ENCODE assay signal across 22 mouse cellular contexts in genomic region chr6:34473346-34473745, GRCm38 (mm10). TPM values are rescaled to one million over a fixed set of nuclear protein-coding genes. Genes with fewer than 3 reads are reported as not detected.
DNase-seq lines count a peak whose midpoint lies in the region; ATAC-seq and TF ChIP-seq lines count a peak whose summit lies in the region.
"Had no signal": no experiment of that assay in that cellular context is flagged by ENCODE, and none has a peak within 500 bp of the region (broad histone marks: within the 10 kb centered on the region; RNA-seq: fewer than 3 reads in every experiment).

No protein-coding gene starts in this region.

- ATAC-seq in liver, embryonic 15.5 days (ENCODE audit: insufficient read depth): no peak
- ATAC-seq in kidney, embryonic 15.5 days (replicated peaks; ENCODE audit: low FRiP score): no peak
- ATAC-seq: forebrain, embryonic 14.5 days; hindbrain, embryonic 16.5 days; inflammation-experienced regulatory T-cells, adult 6 months had no signal

- H3K4me1 ChIP-seq in MEL (ENCODE audit: control insufficient read depth in 1 of 2, insufficient read depth in 2 of 2, low read length in 2 of 2): peaks cover 15 to 19% of the 10 kb centered on the region in 2 experiments
- H3K4me1 ChIP-seq in liver, embryonic 15.5 days (replicated peaks): peaks cover 73% of the 10 kb centered on the region
- H3K4me1 ChIP-seq in kidney, embryonic 15.5 days: peaks cover 20% of the 10 kb centered on the region

- peak overlapping the region; percentile 25 for H3K4me2 ChIP-seq in liver, embryonic 15.5 days
- no peak overlapping the region for H3K4me2 ChIP-seq in kidney, embryonic 15.5 days
- H3K4me2 ChIP-seq: embryonic facial prominence, embryonic 15.5 days; heart, embryonic 11.5 days; heart, embryonic 15.5 days had no signal

- WGBS in liver, embryonic 15.5 days (ENCODE audit: insufficient replicate concordance): 50% methylated on average over 1 of the region's 1 CpGs
- WGBS in kidney, embryonic 15.5 days: 88% methylated on average over 1 of the region's 1 CpGs

- no peak for DNase-seq in MEL (ENCODE audit: low read depth, low spot score)
- peak; percentile 57 for DNase-seq in c-Kit-positive CD71-positive TER-119-positive erythroid progenitor cells, embryonic 14.5 days (ENCODE audit: low spot score)
- no peak for DNase-seq in cerebellum, adult 9-11 months
- DNase-seq in ovary, adult 18-20 months (ENCODE audit: low spot score): no peak
- DNase-seq: adrenal gland, postnatal 14 days; cerebellum, adult 2 months; cerebellum, postnatal 14 days; embryo, embryonic 11 days; gastrocnemius, postnatal 10 days; heart, adult 18-20 months; heart, postnatal 14 days had no signal

- TF ChIP-seq RAD21 in MEL (IDR thresholded peaks at IDR 0.05; ENCODE audit: low read depth, low read length): no peak

- H3K36me3 ChIP-seq in MEL (ENCODE audit: control insufficient read depth in 1 of 2, insufficient read depth in 2 of 2, low read length in 2 of 2): peaks cover 0 to 21% of the 10 kb centered on the region in 2 experiments; a peak in 2 of 4 replicates
- no peaks in the 10 kb centered on the region for H3K36me3 ChIP-seq in liver, embryonic 15.5 days (replicated peaks)
- no peaks in the 10 kb centered on the region for H3K36me3 ChIP-seq in kidney, embryonic 15.5 days
- H3K36me3 ChIP-seq: embryonic facial prominence, embryonic 15.5 days; forebrain, embryonic 10.5 days; heart, embryonic 15.5 days; hindbrain, embryonic 10.5 days had no signal

- TF ChIP-seq EP300 in MEL (IDR thresholded peaks at IDR 0.05; ENCODE audit: low read depth in 1 of 2, low read length in 2 of 2): peak in 1 of 2 experiments; percentile 54; a peak in 1 of 4 replicates

- H3K9ac ChIP-seq in MEL (ENCODE audit: control insufficient read depth, low read depth, low read length, poor library complexity, severe bottlenecking): no peak overlapping the region
- no peak overlapping the region for H3K9ac ChIP-seq in liver, embryonic 15.5 days
- H3K9ac ChIP-seq in kidney, embryonic 15.5 days: no peak overlapping the region
- H3K9ac ChIP-seq: embryonic facial prominence, embryonic 15.5 days; heart, embryonic 15.5 days had no signal

- H3K79me2 ChIP-seq in MEL (ENCODE audit: control insufficient read depth, insufficient read depth, low read length, poor library complexity): no peaks in the 10 kb centered on the region; the same call in 1 of the 2 replicates

- no peaks in the 10 kb centered on the region for H3K9me3 ChIP-seq in MEL (replicated peaks; ENCODE audit: insufficient read depth, low read length)
- no peaks in the 10 kb centered on the region for H3K9me3 ChIP-seq in liver, embryonic 15.5 days (replicated peaks)
- H3K9me3 ChIP-seq in kidney, embryonic 15.5 days (replicated peaks): no peaks in the 10 kb centered on the region
- H3K9me3 ChIP-seq: embryonic facial prominence, embryonic 15.5 days; forebrain, embryonic 10.5 days; heart, embryonic 15.5 days; hindbrain, embryonic 10.5 days had no signal

- no peak overlapping the region for H3K4me3 ChIP-seq in MEL (ENCODE audit: control insufficient read depth in 1 of 2, insufficient read depth in 1 of 2, low read depth in 2 of 2, low read length in 2 of 2)
- H3K4me3 ChIP-seq in liver, embryonic 15.5 days (replicated peaks): no peak overlapping the region
- no peak overlapping the region for H3K4me3 ChIP-seq in kidney, embryonic 15.5 days (replicated peaks)
- H3K4me3 ChIP-seq: embryonic facial prominence, embryonic 15.5 days; erythroblast, embryonic 14.5 days; forebrain, embryonic 10.5 days; heart, embryonic 15.5 days; hindbrain, embryonic 10.5 days had no signal

- H3K27me3 ChIP-seq in MEL (ENCODE audit: control insufficient read depth in 1 of 2, insufficient read depth in 2 of 2, low read length in 2 of 2): peaks cover 4% of the 10 kb centered on the region in 2 experiments; a peak in 2 of 4 replicates
- no peaks in the 10 kb centered on the region for H3K27me3 ChIP-seq in liver, embryonic 15.5 days
- H3K27me3 ChIP-seq in kidney, embryonic 15.5 days: no peaks in the 10 kb centered on the region
- H3K27me3 ChIP-seq: embryonic facial prominence, embryonic 15.5 days; heart, embryonic 15.5 days had no signal

- no peak for TF ChIP-seq CTCF in MEL (IDR thresholded peaks at IDR 0.05 in 2 of 3, conservative IDR thresholded peaks at IDR 0.05 in 1 of 3; ENCODE audit: control insufficient read depth in 1 of 3, insufficient read depth in 1 of 3, low read depth in 2 of 3, low read length in 3 of 3, poor library complexity in 1 of 3, severe bottlenecking in 1 of 3)

- TF ChIP-seq POLR2A in MEL (IDR thresholded peaks at IDR 0.05; ENCODE audit: control insufficient read depth in 1 of 2, insufficient read depth in 1 of 2, low read depth in 1 of 2, low read length in 2 of 2, poor library complexity in 1 of 2): no peak

- no peak overlapping the region for H3K27ac ChIP-seq in MEL (ENCODE audit: control insufficient read depth, low read depth, low read length)
- peak overlapping the region; percentile 81 for H3K27ac ChIP-seq in liver, embryonic 15.5 days (replicated peaks)
- H3K27ac ChIP-seq in kidney, embryonic 15.5 days: no peak overlapping the region
- H3K27ac ChIP-seq: embryonic facial prominence, embryonic 15.5 days; forebrain, embryonic 10.5 days; heart, embryonic 15.5 days; hindbrain, embryonic 10.5 days had no signal

TF ChIP-seq in MEL, 35 proteins besides CTCF, POLR2A, EP300 and RAD21:
- TF ChIP-seq MAFK (IDR thresholded peaks at IDR 0.05; ENCODE audit: borderline replicate concordance, low read depth, low read length) (no peak), SMC3 (IDR thresholded peaks at IDR 0.05; ENCODE audit: low read depth, low read length) (no peak), TAL1 (IDR thresholded peaks at IDR 0.05; ENCODE audit: low read length) (peak; percentile 49), GATA1 (IDR thresholded peaks at IDR 0.05; ENCODE audit: low read depth, low read length) (peak; percentile 39; the same call in 1 of the 2 replicates), TCF12 (IDR thresholded peaks at IDR 0.05; ENCODE audit: low read depth, low read length) (peak; percentile 63; the same call in 1 of the 2 replicates)

RNA-seq across cellular contexts. Expression of gene Bpgm, which starts 2.7 kb away (rescaled TPM):
- total RNA-seq in MEL (2012; rRNA removed): 10.6 and 11.1 TPM in 2 replicates
- 10 to 100 TPM in 1 of 2 experiments, not detected in 1; 14.1 TPM for polyA plus RNA-seq in MEL (2012; ENCODE audit: insufficient read depth in 1 of 2, insufficient read length in 2 of 2, low read depth in 1 of 2, low replicate concordance in 2 of 2, missing spikeins in 1 of 2)
- 194 and 219 TPM in 2 replicates for polyA plus RNA-seq in liver, embryonic 15.5 days (2015; fragmentation: Nextera tagmentation; extraction: Ambion mirVana)
- polyA plus RNA-seq in kidney, embryonic 15.5 days (2015; fragmentation: Nextera tagmentation; extraction: Ambion mirVana): 43.7 and 45.2 TPM in 2 replicates
